In genomic region chr10:86712156-86712555, GRCm38 (mm10) we compare ENCODE assay signal across 37 mouse cellular contexts. TPM values are rescaled to one million over a fixed set of nuclear protein-coding genes. Genes with fewer than 3 reads are reported as not detected.
DNase-seq lines count a peak whose midpoint lies in the region; ATAC-seq lines count a peak whose summit lies in the region.
"Had no signal": no experiment of that assay in that cellular context is flagged by ENCODE, and none has a peak within 500 bp of the region (broad histone marks: within the 10 kb centered on the region; RNA-seq: fewer than 3 reads in every experiment).

No protein-coding gene starts in this region.

- no peaks in the 10 kb centered on the region for H3K4me1 ChIP-seq in kidney, embryonic 16.5 days (ENCODE audit: insufficient read depth, low read length)
- H3K4me1 ChIP-seq in embryonic facial prominence, embryonic 13.5 days, result no peaks in the 10 kb centered on the region; the same call in 1 of the 2 replicates
- no peaks in the 10 kb centered on the region for H3K4me1 ChIP-seq in forebrain, embryonic 11.5 days (replicated peaks; ENCODE audit: control insufficient read depth, insufficient read depth, low read length)
- H3K4me1 ChIP-seq: forebrain, embryonic 10.5 days; hindbrain, embryonic 15.5 days; limb, embryonic 15.5 days; midbrain, embryonic 12.5 days; neural tube, embryonic 12.5 days had no signal

- no peaks in the 10 kb centered on the region for H3K9me3 ChIP-seq in kidney, embryonic 16.5 days (ENCODE audit: low read length)
- no peaks in the 10 kb centered on the region for H3K9me3 ChIP-seq in embryonic facial prominence, embryonic 13.5 days
- no peaks in the 10 kb centered on the region for H3K9me3 ChIP-seq in forebrain, embryonic 11.5 days (ENCODE audit: control insufficient read depth, low read length)
- H3K9me3 ChIP-seq: forebrain, embryonic 10.5 days; G1E; hindbrain, embryonic 15.5 days; limb, embryonic 15.5 days; liver, embryonic 13.5 days; megakaryocyte, embryonic 14.5 days; midbrain, embryonic 12.5 days; neural tube, embryonic 12.5 days had no signal

- intact Hi-C loops in heart, postnatal 25 days (cut with DNase I), result no loop called here

- H3K27me3 ChIP-seq in kidney, embryonic 16.5 days (ENCODE audit: insufficient read depth, low read length), result no peaks in the 10 kb centered on the region
- no peaks in the 10 kb centered on the region for H3K27me3 ChIP-seq in embryonic facial prominence, embryonic 13.5 days
- H3K27me3 ChIP-seq in forebrain, embryonic 11.5 days (ENCODE audit: control insufficient read depth, insufficient read depth, low read length), result no peaks in the 10 kb centered on the region
- H3K27me3 ChIP-seq: hindbrain, embryonic 15.5 days; limb, embryonic 15.5 days; liver, embryonic 13.5 days; megakaryocyte, embryonic 14.5 days; midbrain, embryonic 12.5 days; neural tube, embryonic 12.5 days; Patski had no signal

- no peak overlapping the region for H3K4me2 ChIP-seq in kidney, embryonic 16.5 days (replicated peaks; ENCODE audit: low read depth, low read length)
- H3K4me2 ChIP-seq in embryonic facial prominence, embryonic 13.5 days, result no peak overlapping the region
- H3K4me2 ChIP-seq in forebrain, embryonic 11.5 days (ENCODE audit: low read depth, low read length, severe bottlenecking), result no peak overlapping the region
- H3K4me2 ChIP-seq: heart, embryonic 11.5 days; hindbrain, embryonic 15.5 days; limb, embryonic 15.5 days; liver, embryonic 13.5 days; midbrain, embryonic 12.5 days; neural tube, embryonic 12.5 days had no signal

- 71% methylated on average over 3 of the region's 3 CpGs for WGBS in kidney, embryonic 16.5 days
- 38% methylated on average over 3 of the region's 3 CpGs for WGBS in embryonic facial prominence, embryonic 13.5 days
- 86% methylated on average over 3 of the region's 3 CpGs for WGBS in forebrain, embryonic 11.5 days

- ATAC-seq in kidney, embryonic 16.5 days (ENCODE audit: low FRiP score, low TSS enrichment), result no peak
- ATAC-seq in embryonic facial prominence, embryonic 13.5 days (ENCODE audit: insufficient number of reproducible peaks, insufficient read depth, low FRiP score, low TSS enrichment, low read depth), result no peak
- no peak for ATAC-seq in forebrain, embryonic 11.5 days (replicated peaks; ENCODE audit: low FRiP score)
- ATAC-seq: forebrain, embryonic 16.5 days; inflammation-experienced regulatory T-cells, adult 6 months; lung, postnatal 0 days; Patski had no signal

- H3K9ac ChIP-seq in kidney, embryonic 16.5 days (replicated peaks; ENCODE audit: low read length), result no peak overlapping the region
- no peak overlapping the region for H3K9ac ChIP-seq in embryonic facial prominence, embryonic 13.5 days
- H3K9ac ChIP-seq in forebrain, embryonic 11.5 days (ENCODE audit: low read length), result no peak overlapping the region
- H3K9ac ChIP-seq: hindbrain, embryonic 15.5 days; limb, embryonic 15.5 days; liver, embryonic 13.5 days; midbrain, embryonic 12.5 days; neural tube, embryonic 12.5 days had no signal

- DNase-seq in kidney, adult 18-20 months, result peak; percentile 71
- peak; percentile 88 for DNase-seq in NIH3T3 (ENCODE audit: low read depth)
- peak; percentile 65 for DNase-seq in kidney, postnatal 14 days
- DNase-seq in forebrain, embryonic 11.5 days (ENCODE audit: low spot score), result no peak
- no peak for DNase-seq in heart, postnatal 25 days (ENCODE audit: low spot score)
- no peak for DNase-seq in T-cell, adult 2 months (ENCODE audit: low spot score)
- DNase-seq: adrenal gland, postnatal 25 days; cerebellum, adult 18-20 months; cerebellum, postnatal 10 days; gastrocnemius, postnatal 25 days; heart, adult 18-20 months; liver, embryonic 13.5 days; lung, adult 18-20 months; lung, postnatal 4 days; right cerebral cortex, adult 18-20 months; thymus, adult 2 months; thymus, postnatal 36 days had no signal

- H3K27ac ChIP-seq in kidney, embryonic 16.5 days (ENCODE audit: low read length), result no peak overlapping the region
- H3K27ac ChIP-seq in embryonic facial prominence, embryonic 13.5 days, result peak overlapping the region; percentile 39
- no peak overlapping the region for H3K27ac ChIP-seq in forebrain, embryonic 11.5 days (ENCODE audit: low read depth, low read length)
- H3K27ac ChIP-seq: forebrain, embryonic 10.5 days; hindbrain, embryonic 15.5 days; kidney, postnatal 0 days; limb, embryonic 15.5 days; liver, embryonic 13.5 days; midbrain, embryonic 12.5 days; neural tube, embryonic 12.5 days had no signal

- no peaks in the 10 kb centered on the region for H3K36me3 ChIP-seq in kidney, embryonic 16.5 days (ENCODE audit: insufficient read depth, low read length)
- no peaks in the 10 kb centered on the region for H3K36me3 ChIP-seq in embryonic facial prominence, embryonic 13.5 days
- no peaks in the 10 kb centered on the region for H3K36me3 ChIP-seq in forebrain, embryonic 11.5 days (ENCODE audit: control insufficient read depth, insufficient read depth, low read length)
- H3K36me3 ChIP-seq: forebrain, embryonic 10.5 days; hindbrain, embryonic 15.5 days; limb, embryonic 15.5 days; liver, embryonic 13.5 days; midbrain, embryonic 12.5 days; neural tube, embryonic 12.5 days had no signal

- H3K4me3 ChIP-seq in kidney, embryonic 16.5 days (ENCODE audit: low read length), result no peak overlapping the region
- H3K4me3 ChIP-seq in embryonic facial prominence, embryonic 13.5 days, result no peak overlapping the region
- no peak overlapping the region for H3K4me3 ChIP-seq in forebrain, embryonic 11.5 days (ENCODE audit: low read depth, low read length)
- H3K4me3 ChIP-seq: forebrain, embryonic 10.5 days; hindbrain, embryonic 15.5 days; limb, embryonic 15.5 days; liver, embryonic 13.5 days; megakaryocyte, embryonic 14.5 days; midbrain, embryonic 12.5 days; myocyte; neural tube, embryonic 12.5 days had no signal

RNA-seq across cellular contexts. Expression of gene Ttc41, which starts 6.5 kb away (rescaled TPM):
- polyA plus RNA-seq in kidney, embryonic 16.5 days (2015; fragmentation: Nextera tagmentation; extraction: Ambion mirVana), result 1.5 and 2.1 TPM in 2 replicates
- 1.7 TPM in 2 replicates for polyA plus RNA-seq in embryonic facial prominence, embryonic 13.5 days (2015; fragmentation: Nextera tagmentation; extraction: Ambion mirVana)
- 2.5 and 3.6 TPM in 2 replicates for polyA plus RNA-seq in forebrain, embryonic 11.5 days (2014; fragmentation: Nextera tagmentation; extraction: Ambion mirVana)
- 1 to 10 TPM; 1.4 to 2.0 TPM for total RNA-seq in heart, postnatal 25 days (2021)

RNA-seq across cellular contexts. Expression of gene Hsp90b1, which starts 6.8 kb away (rescaled TPM):
- 761 and 786 TPM in 2 replicates for polyA plus RNA-seq in kidney, embryonic 16.5 days (2015; fragmentation: Nextera tagmentation; extraction: Ambion mirVana)
- polyA plus RNA-seq in embryonic facial prominence, embryonic 13.5 days (2015; fragmentation: Nextera tagmentation; extraction: Ambion mirVana), result 638 and 646 TPM in 2 replicates
- 429 and 475 TPM in 2 replicates for polyA plus RNA-seq in forebrain, embryonic 11.5 days (2014; fragmentation: Nextera tagmentation; extraction: Ambion mirVana)
- total RNA-seq in heart, postnatal 25 days (2021), result 100 to 1,000 TPM; 341 to 452 TPM

RNA-seq across cellular contexts. Expression of gene Gm49358, which starts 51.6 kb away (rescaled TPM):
- polyA plus RNA-seq in kidney, embryonic 16.5 days (2015; fragmentation: Nextera tagmentation; extraction: Ambion mirVana), result not detected in 2 replicates
- polyA plus RNA-seq in embryonic facial prominence, embryonic 13.5 days (2015; fragmentation: Nextera tagmentation; extraction: Ambion mirVana), result not detected in 2 replicates
- not detected in 2 replicates for polyA plus RNA-seq in forebrain, embryonic 11.5 days (2014; fragmentation: Nextera tagmentation; extraction: Ambion mirVana)
- total RNA-seq in heart, postnatal 25 days (2021), result 10 to 100 TPM; 12.5 to 13.9 TPM
- total RNA-seq: common myeloid progenitor, adult 5-6 weeks; G1E; hematopoietic stem cell, adult 5-6 weeks; midbrain, postnatal 0 days had no signal
- polyA plus RNA-seq: forebrain, embryonic 10.5 days; forebrain, embryonic 16.5 days; G1E; heart, embryonic 11.5 days; heart, embryonic 16.5 days; hindbrain, embryonic 15.5 days; inflammation-experienced regulatory T-cells, adult 6 months; kidney, postnatal 0 days; limb, embryonic 15.5 days; liver, embryonic 13.5 days; lung, postnatal 0 days; midbrain, embryonic 12.5 days; midbrain, postnatal 0 days; myocyte; neural tube, embryonic 12.5 days; thymus, adult 2 months had no signal

Comparison
In these comparisons a context has a peak if more than half of its experiments do, and no peak if none do; other contexts are left out.
1. DNase-seq: peak in kidney, adult 18-20 months (single experiment), NIH3T3 (single experiment) and kidney, postnatal 14 days (single experiment); none in forebrain, embryonic 11.5 days (single experiment), heart, postnatal 25 days (single experiment) and T-cell, adult 2 months (single experiment).